ENCODE assay signal across 8 mouse cellular contexts in genomic region chr9:71092038-71092437, GRCm38 (mm10).
DNase-seq lines count a peak whose midpoint lies in the region; ATAC-seq and TF ChIP-seq lines count a peak whose summit lies in the region.

No protein-coding gene starts in this region.

- peak; percentile 70 for ATAC-seq in forebrain, postnatal 0 days
- no peak for ATAC-seq in forebrain, embryonic 12.5 days (ENCODE audit: low FRiP score)
- no peak for ATAC-seq in midbrain, embryonic 14.5 days (ENCODE audit: low FRiP score, low TSS enrichment)
- ATAC-seq in midbrain, embryonic 16.5 days, result no peak
- ATAC-seq in hindbrain, embryonic 14.5 days (ENCODE audit: low FRiP score), result no peak

- DNase-seq in forebrain, postnatal 0 days, result peak; percentile 87
- peak; percentile 87 for DNase-seq in midbrain, embryonic 14.5 days
- peak; percentile 52 for DNase-seq in cerebellum, adult 11 months
- DNase-seq in hindbrain, embryonic 14.5 days (ENCODE audit: low spot score), result peak; percentile 84
- DNase-seq in lung, postnatal 14 days, result peak; percentile 57
- peak; percentile 66 for DNase-seq in thymus, postnatal 0 days (ENCODE audit: low spot score)

- H3K9ac ChIP-seq in forebrain, postnatal 0 days, result no peak overlapping the region
- no peak overlapping the region for H3K9ac ChIP-seq in forebrain, embryonic 12.5 days
- no peak overlapping the region for H3K9ac ChIP-seq in midbrain, embryonic 14.5 days (replicated peaks; ENCODE audit: low read length)
- H3K9ac ChIP-seq in midbrain, embryonic 16.5 days (ENCODE audit: low read depth, low read length), result no peak overlapping the region
- no peak overlapping the region for H3K9ac ChIP-seq in hindbrain, embryonic 14.5 days

- no peak overlapping the region for H3K4me2 ChIP-seq in forebrain, postnatal 0 days (ENCODE audit: low read depth)
- no peak overlapping the region for H3K4me2 ChIP-seq in forebrain, embryonic 12.5 days
- H3K4me2 ChIP-seq in midbrain, embryonic 14.5 days (ENCODE audit: low read length), result no peak overlapping the region
- no peak overlapping the region for H3K4me2 ChIP-seq in midbrain, embryonic 16.5 days (ENCODE audit: low read length)
- H3K4me2 ChIP-seq in hindbrain, embryonic 14.5 days (replicated peaks), result no peak overlapping the region

- no peaks in the 10 kb centered on the region for H3K27me3 ChIP-seq in forebrain, postnatal 0 days (ENCODE audit: insufficient read depth, low read length)
- H3K27me3 ChIP-seq in forebrain, embryonic 12.5 days, result no peaks in the 10 kb centered on the region
- no peaks in the 10 kb centered on the region for H3K27me3 ChIP-seq in midbrain, embryonic 14.5 days (ENCODE audit: control insufficient read depth, insufficient read depth, low read length)
- no peaks in the 10 kb centered on the region for H3K27me3 ChIP-seq in midbrain, embryonic 16.5 days (ENCODE audit: control insufficient read depth, insufficient read depth, low read depth, low read length)
- no peaks in the 10 kb centered on the region for H3K27me3 ChIP-seq in hindbrain, embryonic 14.5 days (ENCODE audit: control insufficient read depth, insufficient read depth, low read length)

- no peaks in the 10 kb centered on the region for H3K4me1 ChIP-seq in forebrain, postnatal 0 days (ENCODE audit: insufficient read depth)
- no peaks in the 10 kb centered on the region for H3K4me1 ChIP-seq in forebrain, embryonic 12.5 days
- no peaks in the 10 kb centered on the region for H3K4me1 ChIP-seq in midbrain, embryonic 14.5 days (ENCODE audit: control insufficient read depth, insufficient read depth, low read length)
- H3K4me1 ChIP-seq in midbrain, embryonic 16.5 days (ENCODE audit: control insufficient read depth, insufficient read depth, low read length), result no peaks in the 10 kb centered on the region
- H3K4me1 ChIP-seq in hindbrain, embryonic 14.5 days (replicated peaks; ENCODE audit: control insufficient read depth, insufficient read depth, low read length), result no peaks in the 10 kb centered on the region

- H3K36me3 ChIP-seq in forebrain, postnatal 0 days (ENCODE audit: insufficient read depth), result no peaks in the 10 kb centered on the region
- H3K36me3 ChIP-seq in forebrain, embryonic 12.5 days (replicated peaks), result no peaks in the 10 kb centered on the region
- H3K36me3 ChIP-seq in midbrain, embryonic 14.5 days (ENCODE audit: control insufficient read depth, insufficient read depth, low read length), result no peaks in the 10 kb centered on the region
- H3K36me3 ChIP-seq in midbrain, embryonic 16.5 days (ENCODE audit: control insufficient read depth, insufficient read depth, low read length), result no peaks in the 10 kb centered on the region
- no peaks in the 10 kb centered on the region for H3K36me3 ChIP-seq in hindbrain, embryonic 14.5 days (replicated peaks; ENCODE audit: control insufficient read depth, insufficient read depth)

- H3K27ac ChIP-seq in forebrain, postnatal 0 days (ENCODE audit: low read depth, low read length), result no peak overlapping the region
- H3K27ac ChIP-seq in forebrain, embryonic 12.5 days, result no peak overlapping the region
- no peak overlapping the region for H3K27ac ChIP-seq in midbrain, embryonic 14.5 days (replicated peaks; ENCODE audit: low read depth, low read length)
- no peak overlapping the region for H3K27ac ChIP-seq in midbrain, embryonic 16.5 days (ENCODE audit: low read length)
- no peak overlapping the region for H3K27ac ChIP-seq in hindbrain, embryonic 14.5 days

- H3K4me3 ChIP-seq in forebrain, postnatal 0 days (ENCODE audit: low read depth, low read length), result no peak overlapping the region
- no peak overlapping the region for H3K4me3 ChIP-seq in forebrain, embryonic 12.5 days (replicated peaks)
- no peak overlapping the region for H3K4me3 ChIP-seq in midbrain, embryonic 14.5 days (replicated peaks; ENCODE audit: low read depth, low read length)
- no peak overlapping the region for H3K4me3 ChIP-seq in midbrain, embryonic 16.5 days (ENCODE audit: low read depth, low read length)
- H3K4me3 ChIP-seq in hindbrain, embryonic 14.5 days (replicated peaks; ENCODE audit: low read length), result no peak overlapping the region

- 65% methylated on average over 5 of the region's 5 CpGs for WGBS in forebrain, postnatal 0 days
- 76% methylated on average over 5 of the region's 5 CpGs for WGBS in forebrain, embryonic 12.5 days
- WGBS in midbrain, embryonic 14.5 days, result 71% methylated on average over 5 of the region's 5 CpGs
- 66% methylated on average over 5 of the region's 5 CpGs for WGBS in midbrain, embryonic 16.5 days
- 74% methylated on average over 5 of the region's 5 CpGs for WGBS in hindbrain, embryonic 14.5 days

- TF ChIP-seq CTCF in forebrain, postnatal 0 days (IDR thresholded peaks at IDR 0.05; ENCODE audit: low read depth), result peak; percentile 85

- H3K9me3 ChIP-seq in forebrain, postnatal 0 days (ENCODE audit: low read length), result no peaks in the 10 kb centered on the region
- no peaks in the 10 kb centered on the region for H3K9me3 ChIP-seq in forebrain, embryonic 12.5 days
- no peaks in the 10 kb centered on the region for H3K9me3 ChIP-seq in midbrain, embryonic 14.5 days (ENCODE audit: control insufficient read depth, low read length)
- no peaks in the 10 kb centered on the region for H3K9me3 ChIP-seq in midbrain, embryonic 16.5 days (replicated peaks; ENCODE audit: control insufficient read depth, low read length, poor library complexity, severe bottlenecking)
- no peaks in the 10 kb centered on the region for H3K9me3 ChIP-seq in hindbrain, embryonic 14.5 days (ENCODE audit: control insufficient read depth, low read length)
